In the genomic region with DNA sequence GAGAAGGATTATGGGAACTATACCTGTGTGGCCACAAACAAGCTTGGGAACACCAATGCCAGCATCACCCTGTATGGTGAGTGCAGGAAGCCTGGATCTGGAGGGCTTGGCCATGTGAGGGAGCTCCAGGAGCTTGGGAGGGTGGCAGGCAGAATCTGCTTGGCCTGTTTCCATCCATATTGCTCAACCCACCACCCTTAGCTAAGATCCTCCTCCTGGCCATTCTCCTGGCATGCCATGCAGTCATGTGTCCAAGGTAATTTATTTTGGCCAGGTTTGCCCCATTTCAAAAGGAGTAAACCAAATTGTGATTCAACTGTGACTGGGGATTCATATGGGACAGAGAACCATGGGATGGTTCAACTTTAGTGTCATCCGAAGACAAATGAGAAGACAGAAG, we compare ENCODE assay signal across 15 mouse cellular contexts.
"Had no signal": no experiment of that assay in that cellular context is flagged by ENCODE, and none has a peak within 500 bp of the region (broad histone marks: within the 10 kb centered on the region; RNA-seq: fewer than 3 reads in every experiment).

No protein-coding gene starts in this region.

- H3K9me3 ChIP-seq: limb, embryonic 13.5 days; liver, embryonic 13.5 days; midbrain, embryonic 10.5 days; midbrain, embryonic 15.5 days; neural tube, embryonic 12.5 days; stomach, embryonic 15.5 days had no signal

- H3K4me2 ChIP-seq: limb, embryonic 13.5 days; liver, embryonic 13.5 days; midbrain, embryonic 15.5 days; neural tube, embryonic 12.5 days; stomach, embryonic 15.5 days had no signal

- H3K27ac ChIP-seq: limb, embryonic 13.5 days; liver, embryonic 13.5 days; midbrain, embryonic 10.5 days; midbrain, embryonic 15.5 days; neural tube, embryonic 12.5 days; stomach, embryonic 15.5 days had no signal

- H3K27me3 ChIP-seq: limb, embryonic 13.5 days; liver, embryonic 13.5 days; midbrain, embryonic 15.5 days; neural tube, embryonic 12.5 days; stomach, embryonic 15.5 days had no signal

- H3K9ac ChIP-seq: limb, embryonic 13.5 days; liver, embryonic 13.5 days; midbrain, embryonic 15.5 days; neural tube, embryonic 12.5 days; stomach, embryonic 15.5 days had no signal

- H3K4me3 ChIP-seq: limb, embryonic 13.5 days; liver, embryonic 13.5 days; midbrain, embryonic 10.5 days; midbrain, embryonic 15.5 days; neural tube, embryonic 12.5 days; stomach, embryonic 15.5 days had no signal

- DNase-seq: kidney, adult 11 months; kidney, adult 9 months; kidney, postnatal 10 days; left cerebral cortex, postnatal 4 days; liver, embryonic 13.5 days; lung, adult 18-20 months; lung, postnatal 4 days; retina, postnatal 1 day; thymus, adult 2 months; thymus, postnatal 25 days had no signal

- H3K36me3 ChIP-seq: limb, embryonic 13.5 days; liver, embryonic 13.5 days; midbrain, embryonic 10.5 days; midbrain, embryonic 15.5 days; neural tube, embryonic 12.5 days; stomach, embryonic 15.5 days had no signal

- H3K4me1 ChIP-seq: limb, embryonic 13.5 days; liver, embryonic 13.5 days; midbrain, embryonic 10.5 days; midbrain, embryonic 15.5 days; neural tube, embryonic 12.5 days; stomach, embryonic 15.5 days had no signal

- ATAC-seq: midbrain, embryonic 15.5 days had no signal
